Mouse (Mus musculus) forebrain, embryonic 11.5 days (tissue): ENCODE results near the gene Rfx4. TPM values are rescaled to one million over a fixed set of nuclear protein-coding genes. Genes with fewer than 3 reads are reported as not detected.

Experiments used
- ATAC-seq: fragments of 200-750 bp; cut with Nextera tagmentation; replicated peaks from 2 replicates; pipeline ENCODE4 v1.8.0; 2017; ENCODE audit warnings: moderate TSS enrichment; ENCODE audit not compliant: low FRiP score
- DNase-seq: peaks from one replicate; pipeline ENCODE4 v3.0.0-alpha.2; 2017; ENCODE audit warnings: low spot score
- H3K27ac ChIP-seq: fragments of 300-500 bp; sonication (generic); 2 replicates; pipeline ENCODE4 v1.5.1; 2014; ENCODE audit warnings: low read depth, low read length
- H3K27me3 ChIP-seq: fragments of 300-500 bp; sonication (generic); 2 replicates; pipeline ENCODE4 v1.6.1; 2014; ENCODE audit warnings: mild to moderate bottlenecking, low read length, mixed read lengths; ENCODE audit not compliant: control insufficient read depth, insufficient read depth
- H3K36me3 ChIP-seq: fragments of 300-500 bp; sonication (generic); 2 replicates; pipeline ENCODE4 v1.6.1; 2014; ENCODE audit warnings: mild to moderate bottlenecking, low read length, moderate library complexity, mixed read lengths; ENCODE audit not compliant: control insufficient read depth, insufficient read depth
- H3K4me1 ChIP-seq: fragments of 300-500 bp; sonication (generic); replicated peaks from 2 replicates; pipeline ENCODE4 v1.6.1; 2014; ENCODE audit warnings: low read length, mixed read lengths; ENCODE audit not compliant: control insufficient read depth, insufficient read depth
- H3K4me2 ChIP-seq: fragments of 300-500 bp; sonication (generic); 2 replicates; pipeline ENCODE4 v1.6.1; 2014; ENCODE audit warnings: low read depth, mild to moderate bottlenecking, low read length, moderate library complexity, mixed read lengths; ENCODE audit not compliant: severe bottlenecking
- H3K4me3 ChIP-seq: fragments of 300-500 bp; sonication (generic); 2 replicates; pipeline ENCODE4 v1.5.1; 2014; ENCODE audit warnings: low read depth, low read length
- H3K9ac ChIP-seq: fragments of 300-500 bp; sonication (generic); 2 replicates; pipeline ENCODE4 v1.6.1; 2014; ENCODE audit warnings: low read length
- H3K9me3 ChIP-seq: fragments of 300-500 bp; sonication (generic); 2 replicates; pipeline ENCODE4 v1.6.1; 2016; ENCODE audit warnings: low read length, mixed read lengths; ENCODE audit not compliant: control insufficient read depth
- WGBS: fragments of 180-500 bp; shearing (Covaris S2); extraction: QIAGEN DNeasy Blood & Tissue Kit; methylation state at CpG from one replicate; pipeline ENCODE4 v1.1.7; 2014; 5-methylcytosine and 5-hydroxymethylcytosine counted together
- polyA plus RNA-seq: library from polyadenylated mRNA; unstranded; fragments of >200 nt; fragmentation: Nextera tagmentation; extraction: Ambion mirVana; gene quantifications from 2 replicates; pipeline ENCODE4 v1.2.1, GENCODE M21; 2014

The Rfx4 gene
- 33.0 and 36.0 TPM in 2 replicates for polyA plus RNA-seq

GRCm38 (mm10) chr10:84755786-84756203, at the start of gene Rfx4:
Rfx4 (plus strand) TSS chr10:84756062.
- peak within 1 kb of the TSS; percentile 74 for H3K4me2 ChIP-seq
- peak within 1 kb of the TSS; percentile 59 for H3K4me3 ChIP-seq
- peaks cover 31% of the 10 kb centered on the region for H3K27me3 ChIP-seq
- peak; percentile 91 for DNase-seq
- ATAC-seq, result peak; percentile 80
- H3K4me1 ChIP-seq, result peaks cover 35% of the 10 kb centered on the region
- peak within 1 kb of the TSS; percentile 98 for H3K27ac ChIP-seq
- WGBS, result under 1% methylated on average over 24 of the region's 24 CpGs
- H3K9ac ChIP-seq, result peak within 1 kb of the TSS; percentile 81
- H3K9me3 ChIP-seq, result no peaks in the 10 kb centered on the region
- no peaks in the 10 kb centered on the region for H3K36me3 ChIP-seq

DNA sequence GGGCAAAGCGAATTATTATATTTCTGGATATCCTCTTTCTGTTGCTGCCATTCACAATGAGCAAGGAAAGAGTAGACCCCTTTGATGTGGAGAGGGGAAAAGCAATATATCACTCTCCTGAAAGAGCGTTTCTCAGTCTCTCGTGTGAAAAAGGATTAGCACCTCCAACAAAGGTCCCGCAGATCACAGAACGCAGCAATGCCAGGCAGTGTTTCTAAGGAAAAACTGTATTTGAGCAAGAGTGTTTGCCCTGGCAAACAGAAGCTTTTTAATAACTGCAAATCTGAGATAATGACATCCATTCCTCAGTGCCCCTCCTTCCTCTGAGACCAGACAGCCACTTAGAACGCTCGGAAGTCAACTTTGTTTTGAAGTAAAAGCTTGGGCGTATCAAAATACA, 49.3 kb upstream of the Rfx4 start:
- no peak overlapping the region for H3K27ac ChIP-seq

DNA sequence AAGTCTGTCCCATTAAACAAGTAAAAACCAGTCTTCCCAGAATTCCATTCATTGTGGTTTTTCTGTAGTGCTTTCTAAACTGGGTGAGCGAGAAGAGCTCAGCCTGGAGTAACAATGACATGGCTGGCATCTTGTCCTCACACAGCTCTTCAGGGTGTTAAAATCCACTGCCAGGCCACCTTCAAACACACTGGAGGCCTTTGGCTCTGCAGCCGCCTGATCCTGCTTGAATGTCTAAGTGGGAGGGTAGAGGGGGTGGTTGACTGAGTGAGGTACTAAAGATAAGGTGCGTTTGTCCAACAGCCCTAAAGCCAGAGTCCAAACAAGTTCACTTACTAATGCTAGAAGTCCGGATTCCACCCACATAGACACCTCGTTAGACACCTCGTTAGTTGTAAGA, 48.6 kb upstream of the Rfx4 start:
- Histone ChIP-seq H3K4me1 (peaks cover 14% of the 10 kb centered on the region; the same call in 1 of the 2 replicates), H3K9ac (no peak overlapping the region), H3K36me3 (no peaks in the 10 kb centered on the region), H3K4me2 (no peak overlapping the region), H3K27ac (no peak overlapping the region), H3K9me3 (no peaks in the 10 kb centered on the region), H3K27me3 (peaks cover 10% of the 10 kb centered on the region), H3K4me3 (no peak overlapping the region)
- 18% methylated on average over 6 of the region's 6 CpGs for WGBS
- DNase-seq (no peak), ATAC-seq (no peak)

More for the DNA sequence above, 49.3 kb upstream of the Rfx4 start:
- Histone ChIP-seq H3K4me2 (no peak overlapping the region), H3K9ac (no peak overlapping the region), H3K4me1 (peaks cover 14% of the 10 kb centered on the region; the same call in 1 of the 2 replicates), H3K36me3 (no peaks in the 10 kb centered on the region), H3K9me3 (no peaks in the 10 kb centered on the region), H3K4me3 (no peak overlapping the region), H3K27me3 (peaks cover 10% of the 10 kb centered on the region)
- ATAC-seq, result no peak
- WGBS, result 41% methylated on average over 8 of the region's 8 CpGs
- no peak for DNase-seq

DNA sequence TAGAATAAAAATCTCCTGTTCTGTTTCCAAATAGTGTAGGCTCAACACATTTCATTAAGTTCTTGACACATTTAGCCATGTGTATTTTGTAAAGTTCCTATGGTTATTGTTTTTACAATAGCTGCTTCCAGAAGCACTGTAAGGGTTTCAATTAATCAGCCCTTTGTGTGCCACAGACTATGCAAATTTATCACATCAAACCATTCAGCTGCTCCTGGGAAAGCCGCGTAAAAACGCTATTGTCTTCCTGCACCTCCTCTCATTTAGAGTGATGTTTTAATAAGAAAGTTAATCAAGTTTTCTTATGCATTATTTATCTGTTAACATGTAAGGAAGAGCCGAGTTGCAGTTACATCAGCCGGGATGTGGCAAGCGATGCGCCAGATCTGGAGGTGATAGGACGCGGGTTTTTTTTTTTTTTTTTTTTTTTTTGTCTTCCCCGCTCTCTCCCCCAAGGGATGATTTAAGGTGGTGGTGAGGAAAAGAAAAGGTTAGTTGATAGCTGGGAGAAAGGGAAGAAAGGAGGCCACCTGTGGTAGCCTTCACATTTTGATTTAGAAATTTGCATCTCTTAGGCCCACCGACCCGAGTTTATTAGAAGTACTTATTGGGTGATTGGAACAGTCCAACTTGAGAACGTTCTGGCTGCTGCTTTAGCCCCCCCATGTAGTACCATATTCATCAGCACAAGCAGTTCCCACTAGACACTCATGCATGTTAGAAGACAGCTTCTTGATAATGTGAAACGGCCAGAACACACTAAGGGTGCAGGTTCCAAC, 47.9 kb upstream of the Rfx4 start:
- peaks cover 14% of the 10 kb centered on the region; the same call in 1 of the 2 replicates for H3K4me1 ChIP-seq
- ATAC-seq (no peak), DNase-seq (no peak)

GRCm38 (mm10) chr10:84710192-84710591, 45.7 kb upstream of the Rfx4 start:
- Histone ChIP-seq H3K9me3 (no peaks in the 10 kb centered on the region), H3K9ac (no peak overlapping the region), H3K36me3 (no peaks in the 10 kb centered on the region), H3K27ac (no peak overlapping the region), H3K27me3 (peaks cover 10% of the 10 kb centered on the region), H3K4me1 (peaks cover 14% of the 10 kb centered on the region; the same call in 1 of the 2 replicates), H3K4me2 (no peak overlapping the region), H3K4me3 (no peak overlapping the region)
- no peak for ATAC-seq
- WGBS, result 31% methylated on average over 4 of the region's 4 CpGs
- no peak for DNase-seq

More for the DNA sequence above, 47.9 kb upstream of the Rfx4 start:
- H3K27me3 ChIP-seq, result peaks cover 10% of the 10 kb centered on the region
- WGBS, result 15% methylated on average over 14 of the region's 14 CpGs
- no peak overlapping the region for H3K4me2 ChIP-seq
- no peaks in the 10 kb centered on the region for H3K9me3 ChIP-seq
- no peaks in the 10 kb centered on the region for H3K36me3 ChIP-seq
- H3K27ac ChIP-seq, result no peak overlapping the region
- H3K9ac ChIP-seq, result no peak overlapping the region
- H3K4me3 ChIP-seq, result no peak overlapping the region

- H3K27me3 ChIP-seq, result peaks cover 10% of the 10 kb centered on the region
- no peak overlapping the region for H3K4me2 ChIP-seq
- no peaks in the 10 kb centered on the region for H3K9me3 ChIP-seq
- WGBS, result 20% methylated on average over 4 of the region's 4 CpGs
- H3K9ac ChIP-seq, result no peak overlapping the region
- DNase-seq (no peak), ATAC-seq (peak; percentile 67)
- no peaks in the 10 kb centered on the region for H3K36me3 ChIP-seq
- H3K27ac ChIP-seq, result no peak overlapping the region
- peaks cover 14% of the 10 kb centered on the region; the same call in 1 of the 2 replicates for H3K4me1 ChIP-seq
- H3K4me3 ChIP-seq, result no peak overlapping the region
Measured at GRCm38 (mm10) chr10:84710827-84711226, 45.0 kb upstream of the Rfx4 start.

DNA sequence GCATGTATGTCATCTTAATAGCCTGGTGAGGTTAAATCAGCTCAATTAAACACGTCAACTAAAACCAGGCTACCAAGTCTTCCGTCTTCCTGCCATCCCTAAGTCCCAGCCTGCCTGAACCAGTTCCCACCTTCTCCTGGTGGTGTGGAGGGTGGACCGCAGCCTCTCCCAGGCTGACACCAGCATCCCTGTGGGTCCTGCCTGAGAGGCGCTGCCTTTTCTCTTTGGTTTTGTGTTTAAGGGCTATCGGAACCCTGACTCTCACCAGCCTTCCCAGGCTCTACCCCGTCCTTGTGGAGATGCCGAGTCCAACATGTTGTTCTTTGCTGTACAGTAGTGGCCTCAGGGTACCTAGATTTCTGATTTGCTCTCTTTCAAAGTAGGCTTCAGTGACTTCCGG, 44.4 kb upstream of the Rfx4 start:
- 67% methylated on average over 8 of the region's 8 CpGs for WGBS
- Histone ChIP-seq H3K36me3 (no peaks in the 10 kb centered on the region), H3K27me3 (peaks cover 10% of the 10 kb centered on the region), H3K4me3 (no peak overlapping the region), H3K9me3 (no peaks in the 10 kb centered on the region), H3K4me1 (peaks cover 11% of the 10 kb centered on the region; the same call in 1 of the 2 replicates), H3K4me2 (no peak overlapping the region), H3K9ac (no peak overlapping the region), H3K27ac (no peak overlapping the region)
- DNase-seq (no peak), ATAC-seq (no peak)

GRCm38 (mm10) chr10:84711940-84712339, 43.9 kb upstream of the Rfx4 start:
- H3K27me3 ChIP-seq, result peaks cover 10% of the 10 kb centered on the region
- 80% methylated on average over 5 of the region's 5 CpGs for WGBS
- H3K9ac ChIP-seq, result no peak overlapping the region
- peaks cover 9% of the 10 kb centered on the region; the same call in 1 of the 2 replicates for H3K4me1 ChIP-seq
- H3K9me3 ChIP-seq, result no peaks in the 10 kb centered on the region
- no peak overlapping the region for H3K4me2 ChIP-seq
- no peak for DNase-seq
- no peaks in the 10 kb centered on the region for H3K36me3 ChIP-seq
- ATAC-seq, result no peak
- H3K4me3 ChIP-seq, result no peak overlapping the region
- H3K27ac ChIP-seq, result no peak overlapping the region
